Mouse (Mus musculus): ENCODE data around the gene Disp1.
A peak's percentile ranks its signal among the peaks of the same experiment; 100 is the strongest.

Gene Disp1

GRCm38 (mm10) chr1:183123725-183124124 lies 97.6 kb downstream of the Disp1 start:
- no peak for DNase-seq (ENCODE audit: low spot score)

GRCm38 (mm10) chr1:183120341-183120923 lies 100.9 kb downstream of the Disp1 start:
- no peak for DNase-seq (ENCODE audit: low spot score)

- DNase-seq (ENCODE audit: low spot score): no peak
Observed at GRCm38 (mm10) chr1:183117827-183118825, 103.2 kb downstream of the Disp1 start.

- DNase-seq (ENCODE audit: low spot score): no peak
Observed at GRCm38 (mm10) chr1:183116946-183117826, 104.1 kb downstream of the Disp1 start.

- no peak for DNase-seq (ENCODE audit: low spot score)
Observed at GRCm38 (mm10) chr1:183116441-183116840, 104.9 kb downstream of the Disp1 start.

GRCm38 (mm10) chr1:183115076-183115475 lies 106.2 kb downstream of the Disp1 start:
- DNase-seq (ENCODE audit: low spot score): no peak

GRCm38 (mm10) chr1:183114554-183114953 lies 106.8 kb downstream of the Disp1 start:
- DNase-seq (ENCODE audit: low spot score): no peak

GRCm38 (mm10) chr1:183113546-183113945 lies 107.8 kb downstream of the Disp1 start:
- DNase-seq (ENCODE audit: low spot score): peak; percentile 46

- no peak for DNase-seq (ENCODE audit: low spot score)
Observed at GRCm38 (mm10) chr1:183107476-183107875, 113.8 kb downstream of the Disp1 start.

- no peak for DNase-seq (ENCODE audit: low spot score)
Observed at GRCm38 (mm10) chr1:183104696-183105095, 116.6 kb downstream of the Disp1 start.

- no peak for DNase-seq (ENCODE audit: low spot score)
Observed at GRCm38 (mm10) chr1:183102775-183103174, 118.5 kb downstream of the Disp1 start.

GRCm38 (mm10) chr1:183102153-183102552 lies 119.2 kb downstream of the Disp1 start:
- no peak for DNase-seq (ENCODE audit: low spot score)

GRCm38 (mm10) chr1:183101371-183101770 lies 120.0 kb downstream of the Disp1 start:
- DNase-seq (ENCODE audit: low spot score): no peak

GRCm38 (mm10) chr1:183100245-183100644 lies 121.1 kb downstream of the Disp1 start:
- DNase-seq (ENCODE audit: low spot score): no peak

GRCm38 (mm10) chr1:183099686-183100085 lies 121.6 kb downstream of the Disp1 start:
- DNase-seq (ENCODE audit: low spot score): no peak

GRCm38 (mm10) chr1:183097606-183098005 lies 123.7 kb downstream of the Disp1 start:
- DNase-seq (ENCODE audit: low spot score): no peak

GRCm38 (mm10) chr1:183095454-183096088 lies 125.8 kb downstream of the Disp1 start:
- no peak for DNase-seq (ENCODE audit: low spot score)

GRCm38 (mm10) chr1:183092296-183092695 lies 129.0 kb downstream of the Disp1 start:
- no peak for DNase-seq (ENCODE audit: low spot score)

- DNase-seq (ENCODE audit: low spot score): no peak
Observed at GRCm38 (mm10) chr1:183091203-183091602, 130.1 kb downstream of the Disp1 start.

GRCm38 (mm10) chr1:183088661-183089060 lies 132.7 kb downstream of the Disp1 start:
- DNase-seq (ENCODE audit: low spot score): no peak

GRCm38 (mm10) chr1:183086843-183087242 lies 134.5 kb downstream of the Disp1 start:
- no peak for DNase-seq (ENCODE audit: low spot score)

Data from yolk sac, embryonic 10.5 days (tissue).